Mouse (Mus musculus) thymus, postnatal 4 days (tissue): ENCODE measurements around the gene Fam178b.

ENCODE experiments used
- DNase-seq: peaks from one replicate; pipeline ENCODE4 v3.0.0; 2021

The Fam178b gene

GRCm38 (mm10) chr1:36625442-36625841 is 57.5 kb downstream of the Fam178b start:
- DNase-seq: no peak

GRCm38 (mm10) chr1:36615958-36616357 is 67.0 kb downstream of the Fam178b start:
- peak; percentile 14 for DNase-seq

- DNase-seq: no peak
Observed at GRCm38 (mm10) chr1:36615188-36615587, 67.8 kb downstream of the Fam178b start.

GRCm38 (mm10) chr1:36614584-36614983 is 68.4 kb downstream of the Fam178b start:
- DNase-seq: no peak

GRCm38 (mm10) chr1:36613374-36613895 is 69.5 kb downstream of the Fam178b start:
- no peak for DNase-seq

GRCm38 (mm10) chr1:36612362-36612761 is 70.6 kb downstream of the Fam178b start:
- DNase-seq: no peak

- DNase-seq: no peak
Observed at GRCm38 (mm10) chr1:36611449-36612123, 71.4 kb downstream of the Fam178b start.

GRCm38 (mm10) chr1:36608211-36608610 is 74.8 kb downstream of the Fam178b start:
- DNase-seq: peak; percentile 5

GRCm38 (mm10) chr1:36606951-36607350 is 76.0 kb downstream of the Fam178b start:
- DNase-seq: no peak

GRCm38 (mm10) chr1:36604254-36605156 is 78.5 kb downstream of the Fam178b start:
- DNase-seq: peak; percentile 24

- DNase-seq: peak; percentile 45
Observed at GRCm38 (mm10) chr1:36603361-36603760, 79.6 kb downstream of the Fam178b start.

- DNase-seq: no peak
Observed at GRCm38 (mm10) chr1:36602271-36602670, 80.7 kb downstream of the Fam178b start.

GRCm38 (mm10) chr1:36598411-36598810 is 84.6 kb downstream of the Fam178b start:
- no peak for DNase-seq

- DNase-seq: no peak
Observed at GRCm38 (mm10) chr1:36596114-36596513, 86.9 kb downstream of the Fam178b start.

- peak; percentile 56 for DNase-seq
Observed at GRCm38 (mm10) chr1:36595167-36595931, 87.6 kb downstream of the Fam178b start.

GRCm38 (mm10) chr1:36593099-36593498 is 89.9 kb downstream of the Fam178b start:
- no peak for DNase-seq

- peak; percentile 48 for DNase-seq
Observed at GRCm38 (mm10) chr1:36591408-36591807, 91.6 kb downstream of the Fam178b start.

- no peak for DNase-seq
Observed at GRCm38 (mm10) chr1:36590664-36591063, 92.3 kb downstream of the Fam178b start.

GRCm38 (mm10) chr1:36589486-36589885 is 93.5 kb downstream of the Fam178b start:
- DNase-seq: no peak

- DNase-seq: no peak
Observed at GRCm38 (mm10) chr1:36588476-36589450, 94.2 kb downstream of the Fam178b start.

GRCm38 (mm10) chr1:36587860-36588259 is 95.1 kb downstream of the Fam178b start:
- DNase-seq: no peak

GRCm38 (mm10) chr1:36586288-36586687 is 96.7 kb downstream of the Fam178b start:
- DNase-seq: no peak
